In genomic region chr16:93603439-93604212, GRCm38 (mm10) we compare ENCODE assay signal across 8 mouse cellular contexts. TPM values are rescaled to one million over a fixed set of nuclear protein-coding genes. Genes with fewer than 3 reads are reported as not detected.
DNase-seq lines count a peak whose midpoint lies in the region; ATAC-seq and TF ChIP-seq lines count a peak whose summit lies in the region.

TSS of gene Setd4 (minus strand) at chr16:93604063.

- H3K27me3 ChIP-seq in CH12.LX (replicated peaks): no peaks in the 10 kb centered on the region
- peaks cover 9% of the 10 kb centered on the region; the same call in 1 of the 2 replicates for H3K27me3 ChIP-seq in forebrain, embryonic 10.5 days (ENCODE audit: poor library complexity, severe bottlenecking)
- H3K27me3 ChIP-seq in heart, embryonic 15.5 days: no peaks in the 10 kb centered on the region
- H3K27me3 ChIP-seq in liver, embryonic 13.5 days: peaks cover 12% of the 10 kb centered on the region
- H3K27me3 ChIP-seq in stomach, embryonic 14.5 days (ENCODE audit: control insufficient read depth, insufficient read depth, low read length): no peaks in the 10 kb centered on the region

- no peak for TF ChIP-seq EP300 in CH12.LX (IDR thresholded peaks at IDR 0.05; ENCODE audit: low read length)

- no peaks in the 10 kb centered on the region for H3K79me2 ChIP-seq in CH12.LX (replicated peaks; ENCODE audit: control insufficient read depth, extremely low read depth, insufficient read depth, poor library complexity, severe bottlenecking)

- TF ChIP-seq POLR2A in CH12.LX (IDR thresholded peaks at IDR 0.05; ENCODE audit: low read depth, low read length): peak; percentile 98

- no peak for TF ChIP-seq CTCF in CH12.LX (conservative IDR thresholded peaks at IDR 0.05 in 1 of 2, IDR thresholded peaks at IDR 0.05 in 1 of 2; ENCODE audit: low read depth in 2 of 2, low read length in 2 of 2)

- H3K9ac ChIP-seq in CH12.LX (ENCODE audit: insufficient read depth, low read depth): peak within 1 kb of the TSS; percentile 62
- peak within 1 kb of the TSS; percentile 56 for H3K9ac ChIP-seq in heart, embryonic 15.5 days
- H3K9ac ChIP-seq in liver, embryonic 13.5 days: peak within 1 kb of the TSS; percentile 86
- H3K9ac ChIP-seq in stomach, embryonic 14.5 days (replicated peaks; ENCODE audit: low read depth, low read length): peak within 1 kb of the TSS; percentile 84

- TF ChIP-seq RAD21 in CH12.LX (IDR thresholded peaks at IDR 0.05; ENCODE audit: low read depth, low read length): no peak

- dilution Hi-C loops in CH12.LX (cut with MboI; ENCODE audit: extremely low pct_ligation_motif_present, extremely low pct_unique_long_range_greater_than_20kb, low sequenced_read_pairs): no loop called here

- peaks cover 4 to 24% of the 10 kb centered on the region in 2 experiments for H3K4me1 ChIP-seq in CH12.LX (ENCODE audit: control insufficient read depth in 1 of 2, insufficient read depth in 2 of 2)
- peaks cover 31% of the 10 kb centered on the region for H3K4me1 ChIP-seq in forebrain, embryonic 10.5 days
- H3K4me1 ChIP-seq in heart, embryonic 15.5 days (replicated peaks): peaks cover 17% of the 10 kb centered on the region
- H3K4me1 ChIP-seq in liver, embryonic 13.5 days (replicated peaks): peaks cover 48% of the 10 kb centered on the region
- peaks cover 3% of the 10 kb centered on the region; the same call in 1 of the 2 replicates for H3K4me1 ChIP-seq in stomach, embryonic 14.5 days (ENCODE audit: control insufficient read depth, insufficient read depth, low read length)

- under 1% methylated on average over 55 of the region's 55 CpGs for WGBS in forebrain, embryonic 10.5 days
- 2% methylated on average over 55 of the region's 55 CpGs for WGBS in heart, embryonic 15.5 days
- WGBS in liver, embryonic 13.5 days (ENCODE audit: insufficient replicate concordance): 2% methylated on average over 55 of the region's 55 CpGs
- WGBS in stomach, embryonic 14.5 days: 1% methylated on average over 55 of the region's 55 CpGs

- peak within 1 kb of the TSS; percentile 46 for H3K27ac ChIP-seq in CH12.LX (ENCODE audit: insufficient read depth, low read depth)
- peak within 1 kb of the TSS; percentile 91 for H3K27ac ChIP-seq in forebrain, embryonic 10.5 days
- peak within 1 kb of the TSS; percentile 89 for H3K27ac ChIP-seq in heart, embryonic 15.5 days
- peak within 1 kb of the TSS; percentile 84 for H3K27ac ChIP-seq in liver, embryonic 13.5 days
- peak within 1 kb of the TSS; percentile 92 for H3K27ac ChIP-seq in stomach, embryonic 14.5 days (ENCODE audit: low read length)

- peak; percentile 89 for ATAC-seq in heart, embryonic 15.5 days (replicated peaks; ENCODE audit: insufficient number of reproducible peaks, insufficient read depth, low FRiP score, low read depth)
- ATAC-seq in liver, embryonic 13.5 days (ENCODE audit: low read depth): peak; percentile 88
- peak; percentile 88 for ATAC-seq in stomach, embryonic 14.5 days (ENCODE audit: insufficient number of reproducible peaks, insufficient read depth, low FRiP score, low read depth)

- H3K9me3 ChIP-seq in CH12.LX (replicated peaks; ENCODE audit: low read length): no peaks in the 10 kb centered on the region
- H3K9me3 ChIP-seq in forebrain, embryonic 10.5 days: no peaks in the 10 kb centered on the region
- H3K9me3 ChIP-seq in heart, embryonic 15.5 days (replicated peaks): no peaks in the 10 kb centered on the region
- no peaks in the 10 kb centered on the region for H3K9me3 ChIP-seq in liver, embryonic 13.5 days (replicated peaks)
- no peaks in the 10 kb centered on the region for H3K9me3 ChIP-seq in stomach, embryonic 14.5 days (ENCODE audit: control insufficient read depth, low read depth, low read length)

- H3K4me3 ChIP-seq in CH12.LX (replicated peaks in 1 of 3; ENCODE audit: low read depth in 2 of 3, low read length in 2 of 3, poor library complexity in 1 of 3): peak within 1 kb of the TSS; percentile 63 to 86 (median 82)
- peak within 1 kb of the TSS; percentile 68 for H3K4me3 ChIP-seq in forebrain, embryonic 10.5 days
- peak within 1 kb of the TSS; percentile 63 for H3K4me3 ChIP-seq in heart, embryonic 15.5 days
- peak within 1 kb of the TSS; percentile 78 for H3K4me3 ChIP-seq in liver, embryonic 13.5 days (replicated peaks)
- peak within 1 kb of the TSS; percentile 65 for H3K4me3 ChIP-seq in stomach, embryonic 14.5 days (ENCODE audit: low read depth, low read length)

- peak; percentile 95 for DNase-seq in CH12.LX (ENCODE audit: extremely low read depth)
- peak; percentile 58 for DNase-seq in c-Kit-positive CD71-negative TER-119-negative erythroid progenitor cells, embryonic 14.5 days (ENCODE audit: low read depth)
- DNase-seq in forebrain, embryonic 10.5 days (ENCODE audit: extremely low spot score, low spot score): peak; percentile 95
- DNase-seq in kidney, postnatal 14 days: peak; percentile 96
- DNase-seq in liver, embryonic 13.5 days: peak; percentile 83
- peak; percentile 84 to 88 for DNase-seq in natural killer cell, adult 2 months (ENCODE audit: low spot score in 2 of 2)

- H3K36me3 ChIP-seq in CH12.LX (replicated peaks in 1 of 2; ENCODE audit: control insufficient read depth in 1 of 2, insufficient read depth in 1 of 2, low read length in 1 of 2): peaks cover 2 to 25% of the 10 kb centered on the region in 2 experiments
- H3K36me3 ChIP-seq in forebrain, embryonic 10.5 days (replicated peaks): peaks cover 3% of the 10 kb centered on the region; the same call in 1 of the 2 replicates
- H3K36me3 ChIP-seq in heart, embryonic 15.5 days: no peaks in the 10 kb centered on the region
- H3K36me3 ChIP-seq in liver, embryonic 13.5 days: peaks cover 2% of the 10 kb centered on the region
- H3K36me3 ChIP-seq in stomach, embryonic 14.5 days (ENCODE audit: control insufficient read depth, insufficient read depth, low read length): no peaks in the 10 kb centered on the region

- peak within 1 kb of the TSS; percentile 66 for H3K4me2 ChIP-seq in CH12.LX (ENCODE audit: insufficient read depth, low read depth, poor library complexity, severe bottlenecking)
- peak within 1 kb of the TSS; percentile 92 for H3K4me2 ChIP-seq in heart, embryonic 15.5 days
- H3K4me2 ChIP-seq in liver, embryonic 13.5 days: peak within 1 kb of the TSS; percentile 87
- peak within 1 kb of the TSS; percentile 75 for H3K4me2 ChIP-seq in stomach, embryonic 14.5 days (replicated peaks; ENCODE audit: low read depth, low read length)

- in situ Hi-C loops in CH12.LX (cut with MboI; ENCODE audit: low pct_ligation_motif_present, low pct_unique_long_range_greater_than_20kb, low sequenced_read_pairs): loop anchor here (10.0 kb wide), 1 partner anchor 161 kb away; no protein-coding TSS in a partner anchor

TF ChIP-seq in CH12.LX, 34 proteins besides CTCF, POLR2A, EP300 and RAD21 (continues in another document):
- TF ChIP-seq MAX (IDR thresholded peaks at IDR 0.05; ENCODE audit: low read length) (peak; percentile 95), KAT2A (IDR thresholded peaks at IDR 0.05; ENCODE audit: insufficient replicate concordance, low read length) (0 out of 2 replicates have a peak, but pooled peaks have one; percentile 24), NRF1 (IDR thresholded peaks at IDR 0.05; ENCODE audit: low read depth, low read length) (peak; percentile 92), SMC3 (IDR thresholded peaks at IDR 0.05; ENCODE audit: low read depth, low read length) (no peak), TBP (conservative IDR thresholded peaks at IDR 0.05; ENCODE audit: low read depth, low read length) (peak; percentile 75; the same call in 1 of the 2 replicates), RCOR1 (conservative IDR thresholded peaks at IDR 0.05; ENCODE audit: low read depth, low read length) (no peak), GABPA (IDR thresholded peaks at IDR 0.05; ENCODE audit: insufficient replicate concordance, low read depth, low read length) (no peak), MYC (IDR thresholded peaks at IDR 0.05; ENCODE audit: low read depth, low read length) (peak; percentile 90), ZMIZ1 (IDR thresholded peaks at IDR 0.05; ENCODE audit: low read depth, low read length) (peak; percentile 97), MXI1 (IDR thresholded peaks at IDR 0.05; ENCODE audit: low read depth, low read length) (peak; percentile 98), ZKSCAN1 (IDR thresholded peaks at IDR 0.05; ENCODE audit: borderline replicate concordance, low read depth, low read length) (no peak), ELF1 (IDR thresholded peaks at IDR 0.05; ENCODE audit: low read depth, low read length) (peak; percentile 88), ETS1 (conservative IDR thresholded peaks at IDR 0.05; ENCODE audit: low read depth, low read length) (peak; percentile 43; the same call in 1 of the 2 replicates), NELFE (IDR thresholded peaks at IDR 0.05; ENCODE audit: low read depth, low read length) (peak; percentile 98), ZC3H11A (IDR thresholded peaks at IDR 0.05; ENCODE audit: low read depth, low read length) (no peak), CHD1 (IDR thresholded peaks at IDR 0.05; ENCODE audit: low read depth, low read length) (no peak), MAFK (IDR thresholded peaks at IDR 0.05; ENCODE audit: insufficient replicate concordance, low read length) (no peak), MEF2A (IDR thresholded peaks at IDR 0.05; ENCODE audit: borderline replicate concordance, low read depth, low read length) (peak; percentile 48; the same call in 1 of the 2 replicates), E2F4 (IDR thresholded peaks at IDR 0.05; ENCODE audit: insufficient replicate concordance, low read depth, low read length) (no peak), PAX5 (IDR thresholded peaks at IDR 0.05; ENCODE audit: low read length) (no peak), BHLHE40 (IDR thresholded peaks at IDR 0.05; ENCODE audit: low read depth, low read length) (peak; percentile 77), SIN3A (IDR thresholded peaks at IDR 0.05; ENCODE audit: low read length) (peak; percentile 95), POLR2AphosphoS2 (IDR thresholded peaks at IDR 0.05; ENCODE audit: low read depth, low read length) (peak; percentile 89), IRF4 (IDR thresholded peaks at IDR 0.05; ENCODE audit: low read depth, low read length) (peak; percentile 92), HCFC1 (IDR thresholded peaks at IDR 0.05; ENCODE audit: low read depth, low read length) (peak; percentile 79), JUN (IDR thresholded peaks at IDR 0.05; ENCODE audit: insufficient read depth, low read depth, low read length) (no peak), ZNF384 (IDR thresholded peaks at IDR 0.05; ENCODE audit: low read depth, low read length) (no peak)

RNA-seq across cellular contexts. Expression of gene Setd4, which starts in this region (rescaled TPM):
- total RNA-seq in CH12.LX (2012; rRNA removed) (20.2 and 21.8 TPM in 2 replicates), CH12.LX (2014; rRNA removed) (23.0 and 29.7 TPM in 2 replicates)
- 24.6 and 32.6 TPM in 2 replicates for polyA plus RNA-seq in CH12.LX (2012; ENCODE audit: insufficient read length, low read depth)
- 14.9 and 15.8 TPM in 2 replicates for polyA plus RNA-seq in forebrain, embryonic 10.5 days (2016; fragmentation: Nextera tagmentation; extraction: Ambion mirVana)
- 5.8 and 8.7 TPM in 2 replicates for polyA plus RNA-seq in heart, embryonic 15.5 days (2015; fragmentation: Nextera tagmentation; extraction: Ambion mirVana)
- 6.0 and 7.0 TPM in 2 replicates for polyA plus RNA-seq in liver, embryonic 13.5 days (2015; fragmentation: Nextera tagmentation; extraction: Ambion mirVana)
- polyA plus RNA-seq in stomach, embryonic 14.5 days (2014; fragmentation: Nextera tagmentation; extraction: Ambion mirVana): 11.5 and 14.3 TPM in 2 replicates

Comparison
In these comparisons a context has a peak if more than half of its experiments do, and no peak if none do; other contexts are left out.
1. Peak in every context shown above with its lines: DNase-seq, ATAC-seq, H3K4me3 ChIP-seq and H3K27ac ChIP-seq.